Mouse (Mus musculus) cerebellum, postnatal 10 days (tissue): ENCODE results near the gene Slc4a4.

ENCODE experiments used
- DNase-seq, 2 experiments: peaks; one replicate each; pipeline ENCODE4 v3.0.0; 2021; ENCODE audit warnings: mixed read lengths in 2 of 2

Slc4a4 gene

GRCm38 (mm10) chr5:88917221-88917620, 30.6 kb downstream of the Slc4a4 start:
- DNase-seq, result no peak

DNA sequence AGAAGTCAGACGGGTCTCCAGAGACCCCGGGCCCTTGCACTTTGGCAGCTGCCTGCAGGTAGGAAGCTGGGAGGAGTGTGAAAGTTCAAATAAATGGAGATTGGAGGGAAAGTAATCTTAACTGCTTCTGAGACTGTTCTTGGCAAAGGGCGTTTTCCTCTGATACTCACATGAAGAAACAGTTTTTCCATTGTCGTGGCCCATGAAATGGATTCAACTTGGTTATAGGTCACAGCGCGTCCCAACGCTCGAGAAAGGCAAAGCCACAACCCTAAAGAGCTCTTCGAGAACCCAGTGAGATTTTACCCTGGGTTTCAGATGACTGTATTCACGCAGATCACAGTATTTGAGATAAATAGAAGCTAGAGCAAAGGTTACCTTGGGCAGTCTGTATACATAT, 31.0 kb downstream of the Slc4a4 start:
- DNase-seq, result no peak

DNA sequence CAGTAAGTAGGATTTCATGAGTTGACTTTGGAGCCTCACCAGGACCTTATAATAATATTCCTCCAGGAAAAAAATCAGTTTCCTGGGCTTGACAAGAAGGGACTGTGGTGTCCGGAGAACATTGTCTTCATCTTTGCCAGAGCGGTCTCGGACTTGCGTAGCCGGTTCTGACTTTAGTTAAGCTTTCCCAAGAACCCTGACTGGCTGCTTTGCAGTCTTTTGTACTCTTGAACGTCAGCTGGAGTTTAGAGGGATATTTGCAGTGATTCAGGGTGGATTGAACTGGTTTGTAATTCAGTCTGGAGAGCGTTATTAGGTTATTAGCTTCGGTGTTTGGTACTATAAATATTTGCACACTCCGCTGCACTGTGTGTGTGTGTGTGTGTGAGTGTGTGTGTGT, 31.9 kb downstream of the Slc4a4 start:
- DNase-seq, result no peak

DNA sequence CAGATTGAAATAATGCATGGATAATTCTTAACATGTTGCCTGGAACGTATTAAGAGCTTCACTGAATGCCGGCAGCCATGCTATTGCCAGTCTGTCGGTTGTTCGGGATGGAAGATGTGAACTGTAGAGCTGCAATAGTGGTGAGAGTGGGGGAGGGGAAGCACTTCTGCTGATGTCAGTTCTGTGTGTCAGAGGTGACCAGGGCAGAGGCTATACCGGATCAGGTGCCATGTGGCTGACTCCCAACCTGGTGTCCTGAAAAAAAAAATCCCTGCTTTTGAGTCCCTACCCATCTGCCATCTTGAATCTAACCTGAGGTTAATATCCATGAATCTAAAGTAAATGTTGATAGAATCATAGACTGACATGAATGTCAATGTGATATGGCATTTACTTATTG, 39.0 kb downstream of the Slc4a4 start:
- DNase-seq, result no peak

GRCm38 (mm10) chr5:88928201-88928916, 41.7 kb downstream of the Slc4a4 start:
- DNase-seq, result peak; percentile 56 to 57

DNA sequence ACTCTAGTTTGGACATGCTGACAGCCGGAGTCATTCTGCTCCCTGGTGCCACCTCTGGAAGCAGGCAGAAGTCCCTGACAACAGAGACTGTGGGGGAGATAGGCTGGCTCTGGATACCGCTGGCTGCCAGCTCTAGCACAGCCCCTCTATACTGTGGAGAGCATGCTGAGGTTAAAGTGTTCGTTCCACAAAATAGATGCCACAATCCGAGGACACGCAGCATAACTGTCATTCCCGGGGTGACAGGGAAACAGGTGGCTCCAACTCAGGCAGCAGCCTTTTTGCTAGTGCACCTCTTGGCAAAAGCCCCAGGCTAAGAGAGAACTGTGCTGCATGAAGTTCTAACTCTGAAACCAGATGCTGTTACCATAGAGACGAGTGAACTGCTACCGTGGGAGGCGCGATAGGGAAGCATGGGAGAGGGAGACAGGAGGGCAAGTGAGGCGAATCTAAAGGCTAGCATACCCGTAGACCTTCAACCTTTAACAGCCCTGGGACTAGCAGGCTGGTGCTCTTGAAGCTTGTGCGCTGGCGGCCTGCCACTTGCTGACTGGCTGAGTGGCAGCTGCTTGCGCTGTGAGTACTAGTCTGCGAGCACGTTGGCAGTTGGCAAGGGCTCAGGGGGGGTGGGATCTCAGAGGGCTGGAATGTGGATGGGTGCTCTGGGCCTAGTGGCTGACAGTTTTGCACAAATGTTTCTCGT, 42.9 kb downstream of the Slc4a4 start:
- DNase-seq, result peak; percentile 90 to 94

DNA sequence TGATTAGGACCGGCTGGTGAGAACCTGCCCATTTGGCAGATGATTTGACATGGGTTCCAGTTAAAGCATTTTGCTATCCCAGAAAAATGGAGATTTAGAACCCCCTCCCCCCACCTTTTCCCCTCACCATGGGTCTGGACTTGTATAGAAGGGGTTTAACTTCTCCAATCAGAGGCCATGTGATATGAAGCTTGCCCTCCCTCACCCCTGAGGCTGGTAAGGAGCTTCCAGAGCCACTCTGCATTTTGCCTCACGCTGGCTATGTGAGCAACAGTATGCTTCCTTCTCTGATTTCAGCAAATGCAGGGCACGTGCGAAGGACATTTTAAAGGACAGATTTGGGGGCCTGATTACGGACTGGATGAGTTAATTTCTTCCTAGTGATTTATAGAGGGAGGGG, 43.5 kb downstream of the Slc4a4 start:
- DNase-seq, result no peak

DNA sequence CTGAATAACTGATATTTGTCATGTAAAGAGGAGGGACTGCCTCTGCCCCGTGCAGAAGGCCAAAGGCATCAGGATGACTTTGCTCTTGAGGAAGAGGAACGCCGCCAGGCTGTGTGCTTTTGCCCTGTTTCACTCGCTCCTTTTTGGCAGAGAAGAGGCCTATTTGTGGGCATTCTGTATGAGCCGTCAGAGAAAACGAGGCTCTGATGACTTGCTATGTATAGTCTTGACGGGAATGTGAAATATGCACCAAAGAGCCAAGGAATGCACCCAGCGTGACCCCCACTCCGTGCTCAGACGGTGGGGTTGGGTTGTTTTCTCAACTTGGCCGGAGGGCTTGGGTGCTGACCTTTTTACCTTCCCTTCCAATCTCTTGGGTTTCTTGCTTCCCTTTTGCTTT, 44.0 kb downstream of the Slc4a4 start:
- no peak for DNase-seq

GRCm38 (mm10) chr5:88931176-88931575, 44.6 kb downstream of the Slc4a4 start:
- DNase-seq, result no peak

- DNase-seq, result no peak
Measured at GRCm38 (mm10) chr5:88933454-88933853, 46.8 kb downstream of the Slc4a4 start.

DNA sequence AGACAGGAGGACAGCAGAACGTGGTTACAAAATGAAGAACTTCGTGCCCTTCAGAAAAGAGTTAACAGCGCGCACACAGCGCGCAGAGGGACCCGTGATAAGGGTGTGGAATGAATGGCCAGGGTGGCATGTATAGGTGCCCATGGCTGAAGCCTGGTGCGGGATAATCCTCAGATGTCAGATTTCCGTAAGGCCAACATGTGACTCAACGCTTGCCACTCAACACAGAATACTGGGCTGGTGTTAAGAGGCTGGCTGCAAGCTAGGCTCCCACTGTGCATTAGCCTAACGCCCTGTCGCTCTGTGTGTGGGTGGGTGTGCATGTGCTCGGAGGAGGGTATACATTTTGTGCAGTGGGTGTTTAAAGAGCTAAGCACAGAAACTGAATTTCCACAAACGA, 47.3 kb downstream of the Slc4a4 start:
- no peak for DNase-seq

DNA sequence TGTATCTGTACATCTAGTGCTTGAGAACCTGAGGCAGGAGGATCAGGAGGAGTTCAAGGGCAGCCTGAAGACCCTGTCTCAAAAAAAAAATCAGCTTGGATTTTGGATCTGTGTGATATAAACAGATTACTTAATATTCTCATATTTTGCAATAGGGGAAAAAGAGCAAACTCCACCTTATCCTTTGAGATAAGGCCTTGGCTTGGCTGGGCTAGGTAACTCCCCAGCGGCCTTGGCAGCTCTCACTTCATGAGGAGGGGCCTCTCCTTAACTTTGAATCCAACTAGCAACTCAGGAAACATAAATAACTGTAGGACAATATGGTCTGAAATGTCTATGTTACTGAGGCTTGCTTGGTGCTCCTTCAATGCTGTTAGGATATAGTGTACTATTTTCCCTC, 51.6 kb downstream of the Slc4a4 start:
- no peak for DNase-seq

DNA sequence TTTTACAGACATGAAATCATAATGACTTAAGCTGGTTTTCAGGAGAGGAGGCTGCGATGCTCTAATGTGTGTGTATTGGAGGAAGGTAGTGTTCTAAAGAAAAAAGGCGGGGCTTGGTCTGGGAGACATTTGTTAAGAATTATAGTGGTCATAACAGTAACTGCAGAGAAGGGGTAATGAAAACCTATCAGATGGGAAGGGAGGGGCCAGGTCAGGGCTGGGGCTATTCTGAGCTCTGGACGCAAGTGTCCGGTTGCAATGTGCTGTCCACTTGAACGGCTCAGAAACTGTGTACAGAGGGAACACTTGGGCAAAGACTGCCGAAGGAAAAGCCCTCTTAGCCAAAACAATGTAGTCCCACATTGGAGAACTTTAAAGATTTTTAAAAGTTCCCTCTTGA, 52.5 kb downstream of the Slc4a4 start:
- no peak for DNase-seq

- DNase-seq, result no peak
Measured at GRCm38 (mm10) chr5:88939782-88940181, 53.2 kb downstream of the Slc4a4 start.

GRCm38 (mm10) chr5:88941905-88942304, 55.3 kb downstream of the Slc4a4 start:
- no peak for DNase-seq

DNA sequence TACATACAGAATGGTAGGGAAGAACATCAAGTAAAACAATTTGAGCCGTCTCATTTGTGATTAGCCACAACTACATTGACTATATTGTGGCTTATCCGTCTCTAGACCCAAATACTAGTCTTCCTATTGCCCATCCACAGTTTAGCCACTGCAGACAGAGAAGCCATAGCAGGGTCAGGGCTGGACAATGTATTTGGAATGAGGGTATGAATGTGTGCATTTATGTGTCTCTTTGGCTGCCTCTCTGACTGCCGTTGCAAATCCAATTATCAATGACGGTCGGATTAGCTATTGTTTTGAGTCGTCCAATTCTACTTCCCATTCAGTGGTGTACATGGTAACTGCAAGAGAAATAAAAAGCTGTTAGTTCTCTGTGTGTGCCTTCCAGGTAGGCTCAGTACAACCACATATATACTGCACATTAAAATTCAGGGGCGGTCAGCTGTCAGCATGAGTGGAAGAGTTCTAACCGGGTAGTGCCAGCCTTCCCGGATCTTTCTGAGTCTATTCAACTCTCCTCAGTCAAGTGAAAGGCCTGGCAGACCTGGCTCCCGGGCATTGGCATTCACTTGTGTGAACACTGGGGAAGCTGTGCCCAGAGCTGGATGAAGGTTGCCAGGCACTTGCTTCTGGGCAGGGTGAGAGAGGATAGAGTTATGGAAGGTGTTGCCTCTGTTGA, 59.2 kb downstream of the Slc4a4 start:
- DNase-seq, result peak; percentile 72 to 78

DNA sequence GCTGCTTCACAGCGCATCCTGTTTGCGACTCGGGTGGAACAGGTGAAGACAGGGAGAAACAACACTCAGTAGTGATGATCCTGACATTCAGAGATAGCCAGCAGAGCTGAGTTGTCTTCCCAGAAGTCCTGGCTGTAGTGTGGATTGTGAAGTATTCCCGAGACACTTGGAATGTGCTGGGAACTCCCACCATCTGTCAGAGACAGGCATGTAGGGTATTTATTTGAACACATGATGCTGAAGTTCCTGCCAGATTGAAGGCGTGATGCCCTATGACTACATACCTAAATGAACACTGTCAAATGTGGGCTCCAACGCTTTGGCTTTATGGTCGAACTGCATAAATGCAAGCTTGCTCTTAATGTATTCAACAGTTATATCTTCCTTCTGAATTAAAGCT, 63.7 kb downstream of the Slc4a4 start:
- DNase-seq, result peak in 1 of 2 experiments; percentile 32

DNA sequence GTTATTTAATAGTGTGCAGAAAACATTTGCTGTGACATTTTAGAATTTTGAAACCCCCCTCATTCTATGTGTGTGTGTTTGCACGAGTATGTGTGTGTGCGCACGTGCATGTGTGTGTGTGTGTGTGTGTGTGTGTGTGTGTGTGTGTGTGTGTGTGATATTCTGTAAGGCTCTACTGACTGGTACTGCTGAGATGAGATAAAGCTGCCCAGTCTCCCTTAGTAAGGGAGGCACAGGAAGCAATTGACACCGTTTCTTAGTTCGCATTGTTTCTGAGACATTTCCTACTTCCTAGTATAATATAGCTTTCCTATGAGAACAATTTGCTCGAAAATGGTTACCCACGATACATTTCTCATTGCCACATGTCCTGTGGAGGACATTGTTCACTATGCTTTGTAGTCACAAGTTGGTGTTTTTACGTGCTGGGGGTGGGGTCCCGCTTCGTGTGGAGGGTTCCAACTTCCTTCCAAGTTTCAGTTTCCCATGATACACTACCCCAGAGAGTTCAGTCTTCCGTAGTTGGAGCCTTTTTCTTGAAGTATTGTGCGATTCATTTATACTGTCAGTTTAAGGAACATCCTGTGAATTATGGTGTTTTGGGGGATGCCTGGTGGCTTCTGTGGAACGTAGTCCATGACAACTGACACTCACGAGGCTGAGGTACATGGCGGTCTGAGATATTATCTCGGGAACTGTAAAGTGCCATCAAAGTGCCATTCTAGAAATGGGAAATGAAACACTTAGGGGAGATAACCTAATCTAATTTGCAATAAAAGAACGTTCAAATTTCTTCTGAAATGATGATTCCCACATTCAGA, 66.3 kb downstream of the Slc4a4 start:
- DNase-seq, result no peak

- DNase-seq, result no peak
Measured at GRCm38 (mm10) chr5:88957735-88958134, 71.1 kb downstream of the Slc4a4 start.

DNA sequence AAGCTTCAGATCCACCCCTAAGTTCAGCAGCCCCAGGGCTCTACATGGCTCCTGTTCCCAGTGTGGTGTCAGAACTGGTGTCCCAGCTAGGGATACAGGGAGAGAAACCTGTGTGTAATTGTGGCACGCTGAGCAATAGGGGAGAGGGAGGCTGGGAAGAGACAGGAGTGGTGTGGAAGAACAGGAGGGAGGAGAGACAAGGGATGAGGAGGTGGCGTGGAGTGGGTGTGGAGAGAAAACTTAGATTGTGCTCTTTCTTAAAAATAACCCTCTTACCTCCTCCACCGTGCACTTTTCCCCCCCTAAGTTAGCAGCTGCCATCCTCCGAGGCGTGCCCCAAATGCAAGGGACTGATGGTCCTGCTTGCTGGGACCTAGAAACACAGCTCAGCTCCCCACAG, 72.3 kb downstream of the Slc4a4 start:
- DNase-seq, result no peak

DNA sequence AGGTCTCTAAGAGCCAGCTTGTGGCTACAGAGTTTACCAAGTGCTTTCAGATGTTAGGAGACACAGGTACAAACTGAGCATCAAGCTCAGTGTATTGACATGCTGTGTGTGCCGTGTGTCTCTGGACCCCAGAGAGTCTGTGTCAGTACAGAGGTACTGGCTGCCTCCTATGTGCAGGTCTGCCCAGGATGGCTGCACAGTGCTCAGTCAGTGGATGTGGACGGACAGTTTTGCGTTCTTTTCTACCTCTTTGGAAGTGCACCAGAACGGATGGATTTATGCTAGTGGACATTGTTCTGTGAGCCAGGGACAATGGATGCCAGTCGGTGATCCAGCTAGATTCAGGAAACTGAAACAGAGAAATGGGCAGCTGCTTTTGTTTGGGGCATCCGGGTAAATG, 72.8 kb downstream of the Slc4a4 start:
- DNase-seq, result no peak

DNA sequence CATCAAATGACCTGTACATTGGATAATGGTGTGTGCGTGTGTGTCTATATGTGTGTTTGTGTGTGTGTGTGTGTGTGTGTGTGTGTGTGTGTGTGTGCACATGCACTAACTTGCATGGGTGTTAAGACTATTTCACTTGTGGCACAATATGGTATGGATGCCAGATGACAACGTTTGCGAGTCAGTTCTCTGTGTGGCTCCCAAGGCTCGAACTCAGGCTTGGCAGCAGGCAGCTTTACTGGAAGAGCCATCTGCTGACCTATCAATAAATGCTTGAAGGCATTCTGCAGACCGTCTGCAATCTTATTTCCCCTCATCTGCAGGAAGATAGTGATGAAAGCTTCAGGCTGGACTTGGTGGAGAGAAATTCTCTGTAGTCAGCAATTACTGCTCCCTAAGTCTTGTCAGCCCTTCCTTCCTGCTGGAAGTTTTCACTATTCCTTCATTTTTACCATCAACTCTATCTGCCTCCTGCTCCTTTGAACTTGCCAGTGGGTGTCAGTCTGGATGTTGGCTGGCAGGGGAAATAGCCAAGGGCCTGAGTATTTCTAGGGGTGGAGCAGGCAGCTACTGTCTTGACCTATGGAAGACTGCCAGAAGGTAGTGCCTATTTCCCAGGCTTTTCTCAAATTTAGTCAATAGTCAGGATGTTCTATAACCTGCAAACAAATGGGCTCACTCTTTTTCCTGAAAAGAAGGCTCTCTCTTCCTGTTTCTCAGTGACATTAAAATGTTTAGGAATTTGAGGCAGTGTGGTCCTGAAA, 73.9 kb downstream of the Slc4a4 start:
- no peak for DNase-seq
